Mouse (Mus musculus) thymus, postnatal 14 days (tissue): ENCODE data around the gene Arel1.

Experiments used
- DNase-seq: peaks from one replicate; pipeline ENCODE4 v3.0.0; 2021

The Arel1 gene

DNA sequence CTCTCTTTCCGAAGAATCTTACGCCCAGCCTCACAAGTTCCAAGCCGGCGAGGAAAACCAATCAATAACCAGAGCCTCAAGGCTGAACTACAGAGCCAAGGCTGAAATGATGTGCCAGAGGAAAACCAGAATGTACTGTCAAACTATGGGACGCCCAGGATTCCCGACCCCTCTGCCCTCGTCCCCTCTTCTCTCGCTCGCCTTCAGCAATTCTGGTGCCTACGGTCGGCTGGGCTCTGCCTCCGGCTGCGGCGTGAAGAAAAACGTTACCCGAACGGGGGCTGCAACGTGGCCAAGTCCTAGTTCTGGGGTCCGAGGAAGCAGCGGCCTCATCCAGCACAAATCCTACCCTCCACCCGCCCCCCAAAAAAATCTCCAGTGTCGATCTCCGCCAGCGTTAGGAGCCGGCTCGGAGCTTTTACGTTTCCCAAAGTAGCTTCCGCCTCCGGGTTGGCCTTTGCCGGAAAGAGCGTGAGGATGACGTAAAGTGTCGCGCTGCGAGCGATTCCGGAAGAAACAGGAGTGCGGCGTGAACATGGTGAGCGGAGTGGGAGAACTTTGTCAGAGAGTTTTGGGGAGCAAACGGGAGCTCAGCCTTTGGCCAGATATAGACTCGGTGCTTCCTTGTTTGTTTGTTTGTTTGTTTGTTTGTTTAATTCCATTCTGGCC lies at the start of gene Arel1, which contains the start of gene Fcf1:
Gene Arel1, minus strand, starts transcription at position 473 of the 669 bp plus-strand sequence.
Gene Fcf1, plus strand, starts transcription at position 470 of the 669 bp plus-strand sequence.
- peak; percentile 90 for DNase-seq

- no peak for DNase-seq
Measured at GRCm38 (mm10) chr12:85012185-85012584, 41.5 kb upstream of the Arel1 start.

DNA sequence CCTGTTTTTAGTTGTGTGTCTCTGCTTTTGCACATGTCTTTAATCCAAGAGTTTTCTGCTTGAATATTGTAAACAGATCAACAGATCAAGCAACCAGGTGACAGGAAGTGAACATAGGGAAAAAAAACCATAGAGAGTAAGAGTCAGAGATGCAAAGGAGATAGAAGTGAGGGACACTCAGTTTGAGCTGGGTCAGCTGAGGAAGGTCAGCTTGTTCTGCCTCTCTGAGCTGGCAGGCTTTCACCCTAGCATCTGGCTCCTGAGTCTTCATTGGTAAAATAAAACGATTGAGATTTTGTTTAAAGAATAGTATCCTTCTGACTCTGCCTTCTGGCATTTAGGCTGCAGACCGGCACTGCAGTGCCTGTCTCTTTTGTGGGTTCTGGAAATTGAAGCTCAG lies 39.8 kb upstream of the Arel1 start:
- DNase-seq: no peak

GRCm38 (mm10) chr12:85009776-85010175 lies 39.1 kb upstream of the Arel1 start:
- no peak for DNase-seq

GRCm38 (mm10) chr12:85007021-85007420 lies 36.3 kb upstream of the Arel1 start:
- no peak for DNase-seq

GRCm38 (mm10) chr12:85006206-85006605 lies 35.5 kb upstream of the Arel1 start:
- DNase-seq: no peak

DNA sequence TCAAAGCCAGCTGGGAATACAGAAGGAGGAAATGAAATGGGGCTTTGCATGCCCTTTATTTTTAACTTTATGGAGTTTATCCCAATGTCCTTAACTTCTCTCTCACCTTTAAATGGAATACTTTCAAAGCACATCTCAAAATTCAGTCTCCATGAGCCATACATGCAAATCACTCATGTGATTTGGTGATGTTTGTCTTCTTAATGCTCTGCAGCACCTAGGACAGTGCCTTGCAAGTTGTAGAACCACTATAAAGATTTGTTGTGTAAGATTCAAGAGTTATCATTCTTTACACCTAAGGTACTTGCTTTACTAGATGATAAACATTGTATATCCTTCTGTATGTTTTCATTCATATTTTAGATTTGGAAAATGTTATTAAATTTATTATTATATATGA lies 28.4 kb upstream of the Arel1 start:
- DNase-seq: no peak

DNA sequence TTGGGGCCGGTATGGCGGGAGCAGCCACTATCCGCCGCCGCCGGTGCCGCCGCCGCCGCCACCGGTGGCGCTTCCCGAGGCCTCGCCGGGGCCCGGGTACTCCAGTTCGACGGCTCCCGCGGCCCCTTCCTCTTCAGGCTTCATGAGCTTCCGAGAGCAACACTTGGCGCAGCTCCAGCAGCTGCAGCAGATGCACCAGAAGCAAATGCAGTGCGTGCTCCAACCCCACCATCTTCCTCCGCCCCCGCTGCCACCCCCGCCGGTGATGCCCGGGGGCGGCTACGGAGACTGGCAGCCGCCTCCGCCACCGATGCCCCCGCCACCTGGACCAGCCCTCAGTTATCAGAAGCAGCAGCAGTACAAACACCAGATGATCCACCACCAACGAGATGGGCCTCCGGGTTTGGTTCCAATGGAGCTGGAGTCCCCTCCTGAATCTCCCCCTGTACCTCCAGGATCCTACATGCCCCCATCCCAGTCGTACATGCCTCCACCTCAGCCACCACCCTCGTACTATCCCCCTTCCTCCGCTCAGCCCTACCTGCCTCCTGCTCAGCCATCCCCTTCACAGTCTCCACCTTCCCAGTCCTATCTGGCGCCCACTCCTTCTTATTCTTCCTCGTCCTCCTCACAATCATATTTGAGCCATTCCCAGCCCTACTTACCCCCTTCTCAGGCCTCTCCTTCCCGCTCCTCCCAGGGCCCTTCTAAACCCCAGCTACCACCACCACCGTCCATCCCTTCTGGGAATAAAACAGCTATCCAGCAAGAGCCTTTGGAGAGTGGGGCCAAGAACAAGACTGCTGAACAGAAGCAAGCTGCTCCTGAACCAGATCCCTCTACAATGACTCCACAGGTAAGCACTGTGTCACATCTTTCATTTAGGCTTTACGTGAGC lies 26.1 kb upstream of the Arel1 start:
- DNase-seq: peak; percentile 70

- DNase-seq: peak; percentile 98
Measured at GRCm38 (mm10) chr12:84996083-84996496, 25.4 kb upstream of the Arel1 start, which contains the start of gene Ylpm1. Gene Ylpm1, plus strand, starts transcription at chr12:84996321.

- DNase-seq: peak; percentile 14
Measured at GRCm38 (mm10) chr12:84995112-84995761, 24.5 kb upstream of the Arel1 start.

GRCm38 (mm10) chr12:84989456-84989855 lies 18.8 kb upstream of the Arel1 start:
- no peak for DNase-seq

DNA sequence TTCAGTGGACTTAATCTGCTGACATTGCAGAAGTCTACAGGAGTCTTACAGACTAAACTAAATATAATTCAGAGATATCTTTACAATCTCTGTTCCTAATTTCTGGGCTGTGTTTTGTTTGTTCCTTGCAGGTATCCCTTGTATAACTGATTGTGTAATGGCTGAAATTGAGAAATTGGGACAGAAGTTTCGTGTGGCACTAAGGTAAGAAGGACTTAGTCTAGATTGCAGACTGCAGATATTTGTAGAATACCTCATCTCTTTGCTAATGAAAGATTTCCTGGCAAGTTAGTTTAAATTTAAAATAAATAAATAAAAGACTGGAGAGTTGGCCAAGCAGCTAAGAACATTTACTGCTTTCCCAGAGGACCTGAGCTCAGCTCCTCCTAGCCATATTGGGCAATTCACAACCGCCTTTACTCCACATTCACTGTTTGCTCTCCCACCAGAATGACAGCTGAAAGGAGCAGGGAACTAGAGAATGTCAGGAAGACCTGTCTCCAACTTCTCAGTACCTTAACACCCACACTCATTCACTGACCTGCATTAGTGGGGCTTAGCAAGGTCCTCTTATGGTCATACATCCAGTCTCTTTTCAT lies 8.7 kb upstream of the Arel1 start:
- no peak for DNase-seq

DNA sequence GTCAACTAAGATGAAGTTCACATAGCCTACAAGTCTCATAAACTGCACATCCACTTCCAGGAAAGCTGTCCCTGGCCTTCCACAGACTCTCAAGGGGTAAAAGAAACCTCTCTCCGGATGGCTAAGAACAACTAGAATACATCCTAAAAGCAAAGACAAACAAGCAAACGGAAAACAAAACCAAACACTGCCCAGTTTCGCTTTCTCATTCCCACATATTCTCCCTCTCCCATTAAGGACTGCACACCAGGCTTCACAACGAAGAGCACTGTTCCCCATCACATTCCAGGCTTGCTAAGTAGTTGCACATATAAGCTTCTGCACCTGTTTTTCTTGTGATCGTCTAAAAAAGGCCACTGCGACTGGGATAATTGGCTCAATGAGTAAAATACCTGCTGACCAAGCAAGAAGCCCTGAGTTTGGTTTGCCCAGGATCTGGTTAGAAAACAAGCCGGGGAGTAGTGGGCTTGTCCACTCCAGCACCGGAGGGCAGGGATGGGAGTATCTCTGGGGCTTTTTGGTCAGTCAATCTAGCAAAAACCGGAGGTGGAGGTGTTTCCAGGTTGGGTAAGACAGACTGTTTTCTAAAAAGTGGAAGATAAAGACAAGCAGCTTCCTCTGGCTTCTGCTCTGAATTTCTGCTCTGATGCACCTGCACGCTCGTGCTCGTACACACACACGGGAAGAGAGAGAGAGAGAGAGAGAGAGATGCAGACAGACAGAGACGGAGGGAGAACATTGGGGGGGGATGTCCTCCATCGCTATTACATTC lies 858 bp downstream of the Arel1 start:
- DNase-seq: peak; percentile 37

DNA sequence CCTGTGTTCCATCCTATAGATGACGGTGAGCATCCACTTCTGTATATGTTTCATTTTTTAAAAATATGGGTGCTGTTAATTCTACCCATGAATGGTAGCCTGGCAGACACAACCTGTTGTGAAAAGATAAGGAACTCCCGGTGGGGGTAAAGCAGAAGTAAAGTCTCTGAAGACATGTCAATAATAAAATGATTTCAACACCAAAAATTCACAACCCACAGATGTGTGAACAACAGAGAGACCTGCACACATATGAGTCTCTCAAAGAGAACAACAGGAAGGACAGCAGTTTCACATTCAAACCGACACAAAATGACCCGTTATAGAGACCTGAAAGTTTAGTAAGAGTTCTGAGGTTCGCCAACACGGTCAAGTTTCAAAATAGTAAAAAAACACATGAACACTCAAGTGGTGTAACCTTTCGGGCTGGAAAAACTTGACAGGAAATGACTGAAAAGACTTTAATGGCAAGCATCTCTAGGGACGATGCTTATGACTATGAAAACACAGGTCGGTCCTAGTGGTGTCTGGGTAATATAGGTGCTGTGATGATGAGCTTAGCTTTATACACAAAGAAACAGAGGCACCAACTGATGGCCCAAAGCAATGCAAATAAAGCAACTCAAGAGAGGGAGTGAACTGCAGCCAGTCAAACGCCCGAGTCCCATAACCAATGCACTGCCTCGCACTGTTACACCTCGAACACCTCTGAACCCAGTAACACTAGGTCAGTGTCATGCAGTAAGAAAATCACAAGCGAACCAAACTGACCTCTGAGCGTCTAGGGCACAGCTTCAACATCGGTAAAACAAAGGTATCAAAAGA lies 1.7 kb downstream of the Arel1 start:
- no peak for DNase-seq

GRCm38 (mm10) chr12:84962606-84963005 lies 8.1 kb downstream of the Arel1 start:
- no peak for DNase-seq

DNA sequence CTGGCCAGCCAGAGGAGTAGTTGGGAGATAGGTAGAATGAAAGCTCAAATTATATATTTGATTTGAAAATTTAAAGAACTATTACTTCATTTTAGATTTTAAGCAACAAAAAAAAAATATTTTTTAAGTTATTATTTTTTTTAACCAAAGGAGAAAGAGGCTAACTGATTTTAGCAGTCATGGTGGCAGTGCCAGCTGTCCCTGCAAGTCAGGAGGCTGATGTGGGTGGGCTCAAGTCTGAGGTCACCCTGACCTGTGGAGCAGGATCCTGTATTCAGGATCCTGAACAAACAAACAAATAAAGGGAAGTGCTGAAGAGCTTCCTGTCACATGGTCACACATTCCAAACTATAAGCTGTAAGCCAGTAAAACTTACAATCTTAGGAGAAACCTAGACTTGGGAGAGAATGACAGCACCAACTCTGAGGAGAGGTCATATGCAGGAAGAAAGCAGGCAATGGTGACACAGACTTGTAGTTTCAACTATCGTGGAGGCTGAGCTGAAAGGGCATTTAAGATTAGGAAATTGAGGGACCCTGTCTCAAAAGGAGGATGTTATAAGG lies 11.8 kb downstream of the Arel1 start:
- no peak for DNase-seq

GRCm38 (mm10) chr12:84956317-84956716 lies 14.4 kb downstream of the Arel1 start:
- DNase-seq: no peak

- DNase-seq: no peak
Measured at GRCm38 (mm10) chr12:84952351-84952750, 18.3 kb downstream of the Arel1 start.

- DNase-seq: no peak
Measured at GRCm38 (mm10) chr12:84951531-84951930, 19.2 kb downstream of the Arel1 start.

- no peak for DNase-seq
Measured at GRCm38 (mm10) chr12:84950763-84951162, 19.9 kb downstream of the Arel1 start.
